Comparison of ENCODE assay signal across 8 mouse cellular contexts in genomic region chr10:123264461-123265191, GRCm38 (mm10). TPM values are rescaled to one million over a fixed set of nuclear protein-coding genes. Genes with fewer than 3 reads are reported as not detected.
A peak's percentile ranks its signal among the peaks of the same experiment; 100 is the strongest.
DNase-seq lines count a peak whose midpoint lies in the region; ATAC-seq lines count a peak whose summit lies in the region.

No protein-coding gene starts in this region.

- H3K27me3 ChIP-seq in kidney, embryonic 15.5 days = peaks cover 37% of the 10 kb centered on the region
- H3K27me3 ChIP-seq in limb, embryonic 15.5 days = peaks cover 33% of the 10 kb centered on the region
- peaks cover 22% of the 10 kb centered on the region for H3K27me3 ChIP-seq in neural tube, embryonic 13.5 days

- peak overlapping the region; percentile 14 for H3K4me3 ChIP-seq in brown adipose tissue, adult 24 weeks (ENCODE audit: insufficient read depth, low read depth, low read length)
- peak overlapping the region; percentile 61 for H3K4me3 ChIP-seq in kidney, embryonic 15.5 days (replicated peaks)
- peak overlapping the region; percentile 57 for H3K4me3 ChIP-seq in limb, embryonic 15.5 days
- peak overlapping the region; percentile 67 for H3K4me3 ChIP-seq in neural tube, embryonic 13.5 days

- intact Hi-C loops in gastrocnemius, postnatal 14 days (cut with DNase I; ENCODE audit: low total_unique reads) = no loop called here

- no peaks in the 10 kb centered on the region for H3K36me3 ChIP-seq in kidney, embryonic 15.5 days
- H3K36me3 ChIP-seq in limb, embryonic 15.5 days = no peaks in the 10 kb centered on the region
- no peaks in the 10 kb centered on the region for H3K36me3 ChIP-seq in neural tube, embryonic 13.5 days

- peak overlapping the region; percentile 50 for H3K9ac ChIP-seq in kidney, embryonic 15.5 days
- H3K9ac ChIP-seq in limb, embryonic 15.5 days = peak overlapping the region; percentile 32
- H3K9ac ChIP-seq in neural tube, embryonic 13.5 days = peak overlapping the region; percentile 83

- peak; percentile 14 for DNase-seq in gastrocnemius, postnatal 14 days
- DNase-seq in gastrocnemius, adult 18-20 months (ENCODE audit: low spot score) = no peak
- DNase-seq in frontal cortex, postnatal 10 days (ENCODE audit: low spot score in 2 of 2) = peak; percentile 27 to 50

- H3K4me1 ChIP-seq in brown adipose tissue, adult 24 weeks (ENCODE audit: control insufficient read depth, insufficient read depth, insufficient read length, low read length) = no peaks in the 10 kb centered on the region
- peaks cover 18% of the 10 kb centered on the region for H3K4me1 ChIP-seq in kidney, embryonic 15.5 days
- peaks cover 23% of the 10 kb centered on the region for H3K4me1 ChIP-seq in limb, embryonic 15.5 days
- peaks cover 29% of the 10 kb centered on the region for H3K4me1 ChIP-seq in neural tube, embryonic 13.5 days (replicated peaks)

- WGBS in kidney, embryonic 15.5 days = 1% methylated on average over 75 of the region's 84 CpGs
- under 1% methylated on average over 84 of the region's 84 CpGs for WGBS in limb, embryonic 15.5 days
- under 1% methylated on average over 84 of the region's 84 CpGs for WGBS in neural tube, embryonic 13.5 days

- peak; percentile 84 for ATAC-seq in kidney, embryonic 15.5 days (replicated peaks; ENCODE audit: low FRiP score)
- ATAC-seq in limb, embryonic 15.5 days (ENCODE audit: insufficient number of reproducible peaks, low FRiP score, low TSS enrichment, low read depth) = peak; percentile 71; the same call in 1 of the 2 replicates
- peak; percentile 76 for ATAC-seq in neural tube, embryonic 13.5 days (ENCODE audit: low read depth)
- ATAC-seq in megakaryocyte progenitor cell, adult 5-6 weeks (replicated peaks; ENCODE audit: poor library complexity) = no peak

- H3K9me3 ChIP-seq in kidney, embryonic 15.5 days (replicated peaks) = no peaks in the 10 kb centered on the region
- no peaks in the 10 kb centered on the region for H3K9me3 ChIP-seq in limb, embryonic 15.5 days
- H3K9me3 ChIP-seq in neural tube, embryonic 13.5 days = no peaks in the 10 kb centered on the region

- peak overlapping the region; percentile 92 for H3K4me2 ChIP-seq in kidney, embryonic 15.5 days
- peak overlapping the region; percentile 98 for H3K4me2 ChIP-seq in limb, embryonic 15.5 days
- H3K4me2 ChIP-seq in neural tube, embryonic 13.5 days = peak overlapping the region; percentile 92

- H3K27ac ChIP-seq in brown adipose tissue, adult 24 weeks (replicated peaks; ENCODE audit: low read depth, low read length) = no peak overlapping the region
- no peak overlapping the region for H3K27ac ChIP-seq in kidney, embryonic 15.5 days
- peak overlapping the region; percentile 17; the same call in 1 of the 2 replicates for H3K27ac ChIP-seq in limb, embryonic 15.5 days
- peak overlapping the region; percentile 71 for H3K27ac ChIP-seq in neural tube, embryonic 13.5 days (replicated peaks)

RNA-seq across cellular contexts. Expression of gene Fam19a2, which starts 0.8 kb away (rescaled TPM):
- total RNA-seq in gastrocnemius, postnatal 14 days (2021) = under 1 TPM in 1 of 2 experiments, not detected in 1; 0.12 TPM
- total RNA-seq in gastrocnemius, adult 18-20 months (2021) = not detected
- polyA plus RNA-seq in brown adipose tissue, adult 24 weeks (2012; ENCODE audit: insufficient read depth, insufficient read length, missing spikeins) = not detected in 2 replicates
- 4.4 and 4.5 TPM in 2 replicates for polyA plus RNA-seq in kidney, embryonic 15.5 days (2015; fragmentation: Nextera tagmentation; extraction: Ambion mirVana)
- 1.7 and 2.9 TPM in 2 replicates for polyA plus RNA-seq in limb, embryonic 15.5 days (2015; fragmentation: Nextera tagmentation; extraction: Ambion mirVana)
- polyA plus RNA-seq in neural tube, embryonic 13.5 days (2015; fragmentation: Nextera tagmentation; extraction: Ambion mirVana) = 38.4 and 40.2 TPM in 2 replicates
- total RNA-seq in megakaryocyte progenitor cell, adult 5-6 weeks (2015) = not detected in 2 replicates
- not detected in 2 replicates for total RNA-seq in megakaryocyte progenitor cell, adult 5-6 weeks (2017)

Comparison
In these comparisons a context has a peak if more than half of its experiments do, and no peak if none do; other contexts are left out.
1. H3K27ac ChIP-seq: peak in limb, embryonic 15.5 days (single experiment) and neural tube, embryonic 13.5 days (single experiment); none in brown adipose tissue, adult 24 weeks (single experiment) and kidney, embryonic 15.5 days (single experiment).
2. H3K4me3 ChIP-seq: peak in every context shown above with its lines; median percentile 67 in neural tube, embryonic 13.5 days; 61 in kidney, embryonic 15.5 days; 57 in limb, embryonic 15.5 days; 14 in brown adipose tissue, adult 24 weeks.
3. H3K9ac ChIP-seq: peak in every context shown above with its lines; median percentile 83 in neural tube, embryonic 13.5 days; 50 in kidney, embryonic 15.5 days; 32 in limb, embryonic 15.5 days.
4. Peak in every context shown above with its lines, with median percentiles within 50 percentile points of each other: H3K4me2 ChIP-seq.